Mouse (Mus musculus) fat pad, adult 2 months (tissue): ENCODE measurements around the gene Tacc2.
"Not testable (repeated sequence)": the region's sequence is repeated elsewhere in the genome, so short reads cannot be mapped to it uniquely, and the experiment has no call there.

ENCODE experiments used
- DNase-seq: peaks from one replicate; pipeline ENCODE4 v3.0.0-alpha.2; 2011; ENCODE audit warnings: low read depth, low spot score; ENCODE audit errors: extremely low read depth

Tacc2 gene

DNA sequence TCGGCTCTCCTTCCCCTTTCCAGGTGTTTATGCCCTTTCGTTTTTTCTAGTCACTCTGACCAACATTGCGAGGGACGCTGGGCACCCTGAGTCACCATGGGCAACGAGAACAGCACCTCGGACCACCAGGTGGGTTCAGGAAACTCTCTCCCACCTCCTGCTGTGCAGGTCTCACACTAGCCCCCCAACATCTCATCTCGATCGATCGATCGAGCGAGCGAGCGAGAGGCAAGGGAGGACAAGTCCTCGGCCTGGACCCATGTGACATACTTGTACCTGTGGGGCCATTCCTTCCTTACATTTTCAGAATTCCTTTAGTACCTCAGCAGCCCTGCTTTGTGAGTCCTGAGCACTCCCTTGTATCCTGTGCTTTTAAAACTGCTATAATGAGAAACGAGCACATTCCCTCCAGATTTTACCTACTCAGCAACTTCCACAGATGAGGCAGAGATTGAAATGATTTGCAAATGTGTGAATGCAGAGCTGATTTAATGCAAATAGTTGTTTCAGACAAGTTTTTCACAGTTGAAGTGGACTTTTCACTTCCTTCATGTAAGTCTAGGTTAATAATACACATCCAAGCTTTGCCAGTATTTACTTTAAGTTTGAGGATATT lies at the start of gene Tacc2:
TSS of gene Tacc2 (plus strand) at position 51 of the 616 bp plus-strand sequence.
- DNase-seq = no peak

DNA sequence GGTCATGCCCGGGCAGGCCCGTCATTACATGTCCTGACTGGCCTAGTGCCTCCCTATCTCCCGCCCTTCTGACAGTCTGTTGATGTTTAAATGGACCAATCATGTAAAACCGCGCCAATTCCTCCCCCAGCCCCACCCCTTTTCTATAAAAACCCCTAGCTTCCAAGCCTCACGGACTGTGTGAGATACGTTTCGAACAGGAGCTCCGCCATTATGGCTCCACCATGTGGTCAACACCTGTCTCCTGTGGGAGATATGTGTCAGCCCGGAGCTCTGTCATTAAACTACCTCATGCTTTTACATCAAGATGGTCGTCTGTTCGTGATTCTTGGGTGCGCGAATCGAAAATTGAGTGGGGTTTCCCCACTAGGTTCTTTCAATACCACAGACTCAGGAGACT lies 46.1 kb upstream of the Tacc2 start:
- DNase-seq = not testable (repeated sequence)

DNA sequence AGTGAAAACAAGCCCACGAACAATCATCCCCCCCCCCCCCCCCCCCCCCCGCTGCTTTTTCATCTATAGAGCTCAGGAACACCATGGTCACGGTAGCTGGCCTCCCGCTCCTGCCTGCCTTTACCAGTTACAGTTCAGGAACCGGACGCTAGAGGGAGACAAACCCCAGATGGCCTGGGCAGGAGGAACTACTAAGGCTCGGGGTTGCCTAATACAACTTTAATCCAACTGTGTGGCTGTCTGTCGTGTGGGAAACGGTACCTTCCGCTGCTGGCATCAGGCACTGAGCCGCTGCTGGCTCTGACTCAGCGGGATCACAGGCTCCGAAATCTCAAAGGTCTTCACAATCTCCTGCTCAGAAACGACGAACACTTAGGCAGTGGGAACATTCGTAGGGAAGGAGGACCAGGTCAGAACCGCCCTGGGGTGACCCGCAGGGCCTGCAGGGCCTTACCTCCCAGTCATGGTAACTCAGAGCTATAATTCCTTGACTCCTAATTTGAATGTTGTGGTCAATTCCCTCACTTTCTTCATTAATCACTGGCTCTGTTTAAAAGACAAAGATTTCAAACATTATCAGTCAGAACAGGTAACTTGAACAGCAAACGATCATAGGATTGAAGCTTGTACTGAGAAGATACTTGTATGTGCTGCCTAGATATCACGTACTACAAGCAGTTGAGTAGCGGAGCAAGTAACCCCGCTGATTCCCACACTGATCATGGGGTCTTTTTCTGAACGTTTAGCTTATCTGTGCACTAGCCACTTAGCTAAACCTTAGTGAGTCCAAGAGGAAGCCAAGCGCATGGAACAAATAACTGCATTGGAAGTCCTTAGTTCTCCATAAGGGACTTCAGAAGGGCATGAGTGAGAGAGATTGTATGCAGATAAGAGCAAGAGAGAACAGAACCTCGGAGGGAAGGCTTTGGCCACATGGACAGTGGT lies 43.6 kb upstream of the Tacc2 start:
- DNase-seq = peak; percentile 50

DNA sequence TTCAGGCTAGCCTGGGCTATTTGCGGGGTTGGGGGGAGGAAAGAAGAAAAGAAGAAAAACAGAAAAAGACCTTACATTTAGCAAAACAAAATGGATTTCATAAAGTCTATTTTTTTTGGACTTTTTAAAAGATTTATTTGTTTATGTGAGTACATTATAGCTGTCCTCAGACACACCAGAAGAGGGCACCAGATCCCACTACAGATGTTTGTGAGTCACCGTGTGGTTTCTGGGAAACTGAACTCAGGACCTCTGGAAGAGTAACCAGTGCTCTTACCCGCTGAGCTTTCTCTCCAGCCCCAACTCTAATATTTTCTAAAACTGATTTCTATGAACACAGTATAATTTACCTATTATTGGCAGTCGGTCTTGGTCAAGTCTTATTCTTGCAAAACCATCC lies 42.1 kb upstream of the Tacc2 start:
- DNase-seq = no peak

DNA sequence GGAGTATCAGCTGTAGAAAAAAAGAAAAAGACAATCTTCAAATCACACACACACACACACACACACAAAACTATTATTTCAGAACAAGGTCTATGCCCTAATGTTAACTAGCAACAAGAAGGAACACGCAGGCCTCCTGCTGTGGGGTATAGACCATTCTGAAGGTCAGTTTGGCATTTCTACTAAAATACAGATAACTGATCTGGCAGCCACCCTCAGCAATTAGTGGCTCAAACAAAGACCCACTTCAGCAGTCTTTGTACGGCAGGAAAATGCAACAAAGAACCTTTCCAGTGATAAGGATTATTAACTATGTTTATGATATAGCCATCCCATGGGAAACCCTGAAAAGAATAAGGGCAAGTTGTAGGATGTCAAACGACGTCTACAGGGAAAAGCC lies 40.2 kb upstream of the Tacc2 start:
- DNase-seq = no peak

DNA sequence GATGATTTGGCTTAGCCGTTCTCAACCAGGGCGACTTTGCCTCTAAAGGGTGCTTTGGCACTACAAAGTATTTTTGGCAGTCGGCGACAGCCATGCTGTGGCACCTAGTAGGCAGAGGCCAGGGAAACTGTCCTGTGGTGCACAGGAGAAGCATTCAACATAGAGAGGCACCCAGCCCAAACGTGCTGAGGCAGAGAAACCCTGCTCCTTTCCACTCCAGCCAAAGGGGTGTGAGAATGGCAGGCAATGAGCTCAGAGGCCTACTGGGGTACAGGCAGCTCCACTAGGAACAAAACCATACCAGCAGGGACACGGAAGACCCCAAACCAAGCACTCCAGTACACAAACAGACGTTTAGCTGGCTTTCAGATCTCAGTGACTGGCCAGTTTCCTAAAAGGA lies 37.1 kb upstream of the Tacc2 start:
- DNase-seq = no peak

DNA sequence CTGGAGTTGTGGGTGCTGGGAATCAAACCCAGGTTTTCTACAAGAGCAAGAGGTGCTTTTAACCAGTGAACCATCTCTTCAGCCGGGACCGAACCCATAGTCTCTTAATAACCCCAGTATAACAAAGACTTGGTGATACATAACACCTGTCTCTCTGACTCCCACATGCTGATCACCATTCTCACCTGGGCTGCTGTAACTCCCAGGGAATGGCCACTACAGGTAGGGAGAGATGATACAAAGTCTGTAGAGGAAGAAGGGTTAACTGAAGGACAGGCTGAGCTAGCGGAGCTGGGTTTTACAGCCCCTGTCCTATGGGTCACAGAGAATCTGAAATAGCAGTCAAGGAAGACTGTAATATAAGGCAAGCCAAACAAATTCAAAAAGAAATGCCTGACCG lies 34.1 kb upstream of the Tacc2 start:
- no peak for DNase-seq

DNA sequence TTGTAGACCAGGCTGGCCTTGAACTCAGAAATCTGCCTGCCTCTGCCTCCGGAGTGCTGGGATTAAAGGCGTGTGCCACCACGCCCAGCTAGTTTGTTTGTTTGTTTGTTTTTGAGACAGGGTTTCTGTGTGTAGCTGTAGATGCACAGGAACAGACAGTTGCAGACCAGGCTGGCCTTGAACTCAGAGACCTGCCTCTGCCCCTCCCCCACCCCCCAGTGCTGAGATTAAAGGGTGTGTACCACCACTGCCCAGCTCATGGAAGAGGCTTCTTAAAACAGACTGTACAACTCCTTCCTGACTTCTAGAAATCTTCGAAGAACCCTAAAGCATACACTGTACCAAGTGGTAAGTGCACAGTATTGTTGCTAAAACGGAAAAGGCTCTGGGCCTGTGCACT lies 31.8 kb upstream of the Tacc2 start:
- DNase-seq = no peak

DNA sequence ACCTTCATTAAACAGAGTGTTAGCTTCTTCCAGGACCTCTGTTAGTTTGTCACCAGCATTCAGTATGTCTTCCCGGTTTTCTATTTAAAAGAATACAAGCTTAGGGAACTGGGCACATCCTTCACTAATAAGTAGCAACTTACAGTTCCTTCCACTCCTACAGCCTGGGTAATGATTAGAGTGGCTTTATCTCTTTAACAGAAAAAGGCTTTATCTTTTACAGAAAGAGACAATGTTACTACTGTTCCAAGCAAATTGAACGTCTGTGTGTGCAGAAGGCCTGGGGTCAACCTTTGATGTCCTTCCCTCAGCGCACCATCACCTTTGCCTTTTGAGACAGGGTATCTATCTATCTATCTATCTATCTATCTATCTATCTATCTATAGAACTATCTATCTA lies 31.3 kb upstream of the Tacc2 start:
- no peak for DNase-seq

DNA sequence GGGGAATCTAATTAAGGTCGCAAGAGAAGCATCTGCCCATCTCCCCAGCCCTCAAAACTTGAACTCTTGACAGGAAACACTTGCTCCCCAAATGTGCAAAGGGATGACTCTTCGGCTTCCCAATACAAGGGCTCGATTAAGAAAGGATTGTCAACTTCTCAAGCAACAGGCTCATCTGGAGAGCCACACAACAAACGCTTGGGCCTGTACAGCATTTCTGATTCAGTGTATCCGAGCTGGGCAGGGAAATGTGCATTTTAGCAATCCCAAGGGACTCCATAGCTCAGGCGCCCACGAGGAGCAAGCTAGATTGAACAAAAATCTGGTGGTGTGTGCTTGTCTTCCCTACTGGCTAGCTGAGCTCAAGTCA lies 30.8 kb upstream of the Tacc2 start:
- no peak for DNase-seq

DNA sequence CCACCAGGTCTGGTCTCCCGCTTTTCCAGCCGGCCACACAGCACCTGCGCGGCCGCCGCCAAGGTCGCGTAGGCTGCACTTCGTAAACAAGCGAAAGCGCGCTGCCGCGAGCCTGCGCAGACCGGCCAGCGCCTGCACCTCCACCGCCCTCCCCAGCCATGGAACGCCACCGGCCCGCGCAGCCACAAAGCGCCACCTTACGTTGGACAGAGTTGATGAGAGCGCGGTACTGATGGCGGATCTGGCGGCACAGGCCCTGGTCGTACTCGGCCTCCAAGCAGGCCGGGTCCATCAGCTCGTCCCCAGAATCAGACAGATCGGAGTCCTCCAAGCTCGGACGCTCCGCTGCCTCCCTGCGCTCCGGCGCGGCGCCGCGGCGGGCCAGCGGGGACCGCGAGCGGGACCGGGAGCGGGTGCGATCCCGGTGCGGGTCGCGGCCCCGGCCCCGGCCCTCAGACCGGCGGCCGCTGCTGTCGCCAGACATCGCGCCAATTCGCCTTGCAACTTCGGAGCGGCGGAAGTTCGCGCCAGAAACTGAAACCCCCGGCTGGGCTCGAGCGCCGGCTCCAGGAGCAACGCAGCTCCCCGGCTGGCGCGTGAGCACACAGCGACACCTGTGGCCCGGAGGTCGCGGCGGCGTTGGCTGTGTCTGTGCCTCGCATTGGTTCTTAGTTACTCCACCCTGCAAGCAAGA lies 30.3 kb upstream of the Tacc2 start:
- peak; percentile 47 for DNase-seq

DNA sequence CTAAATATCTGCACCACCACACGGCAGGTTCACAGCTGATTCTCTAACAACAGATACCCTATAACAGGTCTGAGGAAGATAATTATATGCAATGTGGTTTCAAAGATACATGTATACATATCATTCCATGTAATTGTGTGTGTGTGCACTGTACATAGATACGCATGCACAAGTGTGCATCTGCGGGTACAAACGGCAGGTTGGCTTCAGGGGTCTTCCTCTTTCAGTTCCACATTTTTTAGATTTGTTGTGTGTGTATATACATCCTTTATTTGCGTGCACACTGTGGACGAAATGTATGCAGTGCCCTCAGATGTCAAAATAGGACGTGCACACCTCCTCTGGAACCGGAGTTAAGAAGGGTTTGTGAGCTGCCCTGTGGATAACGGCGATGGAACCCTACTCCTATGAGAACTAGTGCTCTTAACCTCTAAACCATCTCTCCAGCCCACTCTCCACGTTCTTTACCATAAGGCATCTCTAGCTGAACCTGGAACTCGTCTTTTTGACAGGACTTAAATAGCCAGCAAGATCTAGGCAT lies 29.5 kb upstream of the Tacc2 start:
- DNase-seq = no peak

DNA sequence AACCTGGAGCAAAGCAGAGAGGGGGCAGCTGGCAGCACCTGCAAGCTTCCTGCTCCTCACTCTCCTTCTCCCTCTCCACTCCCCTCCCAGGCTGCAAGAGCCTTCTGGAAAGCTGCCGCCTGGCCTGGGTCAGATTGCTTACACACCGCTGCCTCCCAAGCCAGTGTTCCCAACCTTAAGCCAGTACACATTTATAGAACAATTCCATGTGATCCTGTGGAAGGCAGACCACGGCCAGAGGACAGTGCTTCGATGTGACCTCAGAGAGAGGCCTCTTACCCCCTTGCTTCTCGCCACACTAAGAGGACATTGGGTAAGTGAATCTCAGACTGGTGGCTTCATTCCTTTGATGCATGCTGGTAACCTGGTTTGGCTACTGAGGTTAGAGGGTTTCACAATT lies 24.5 kb upstream of the Tacc2 start:
- no peak for DNase-seq

DNA sequence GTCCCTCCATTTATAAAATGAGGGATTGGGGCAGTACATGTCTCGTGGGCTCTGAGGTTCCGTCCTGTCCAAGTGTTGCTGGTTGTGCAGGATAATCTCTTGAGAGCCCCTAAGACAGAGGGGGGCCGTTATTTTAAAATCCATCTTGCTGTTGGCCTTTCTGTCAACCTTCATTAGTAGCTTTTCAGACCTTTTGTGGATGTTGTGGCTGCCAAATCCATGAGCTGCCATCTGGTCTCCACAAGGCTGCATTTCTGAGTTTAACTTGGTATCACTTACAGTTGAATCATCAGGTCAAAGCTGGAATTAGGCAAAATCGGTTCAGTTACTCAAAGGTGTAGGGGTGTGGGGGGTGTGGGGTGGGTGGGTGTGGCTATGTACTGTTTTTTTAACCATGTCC lies 23.9 kb upstream of the Tacc2 start:
- DNase-seq = no peak

DNA sequence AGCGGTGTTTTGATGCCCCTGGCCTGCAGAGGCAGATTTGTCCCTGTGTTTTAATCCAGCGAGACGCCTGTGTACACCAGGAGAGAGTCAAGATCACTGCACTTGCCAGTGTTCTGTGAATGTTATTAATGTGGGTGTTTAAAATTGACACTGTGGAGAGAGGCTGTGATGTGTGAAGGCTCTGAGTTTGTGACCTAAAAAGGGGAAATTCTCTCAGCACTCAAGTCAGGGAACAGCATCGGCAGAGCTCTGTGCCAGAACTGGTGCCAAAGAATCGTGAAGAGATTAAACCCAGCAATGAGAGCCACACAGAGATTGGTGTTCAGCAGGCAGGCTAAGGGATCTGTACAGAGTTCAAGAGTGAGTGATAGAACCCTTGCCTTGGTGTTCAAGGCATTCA lies 21.6 kb upstream of the Tacc2 start:
- DNase-seq = no peak

DNA sequence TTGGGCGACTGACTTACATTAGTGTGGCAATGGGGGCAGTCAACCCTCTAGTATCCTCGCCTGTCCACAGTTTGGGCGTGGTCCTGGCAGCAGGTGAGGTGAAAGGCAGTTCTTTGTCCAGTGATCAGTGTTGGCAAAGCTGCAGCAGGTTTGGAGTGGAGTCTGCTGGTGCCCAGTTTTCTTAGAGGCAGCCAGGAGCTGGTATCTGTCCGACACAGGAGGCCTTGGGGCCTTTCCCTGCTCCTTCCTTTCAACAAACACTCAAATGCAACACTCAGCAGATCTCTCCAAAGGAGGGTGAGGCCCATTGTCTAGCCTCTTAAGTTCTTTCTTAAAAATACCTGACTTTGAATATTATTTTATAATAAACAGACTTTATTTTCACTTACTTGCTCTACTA lies 18.6 kb upstream of the Tacc2 start:
- no peak for DNase-seq

DNA sequence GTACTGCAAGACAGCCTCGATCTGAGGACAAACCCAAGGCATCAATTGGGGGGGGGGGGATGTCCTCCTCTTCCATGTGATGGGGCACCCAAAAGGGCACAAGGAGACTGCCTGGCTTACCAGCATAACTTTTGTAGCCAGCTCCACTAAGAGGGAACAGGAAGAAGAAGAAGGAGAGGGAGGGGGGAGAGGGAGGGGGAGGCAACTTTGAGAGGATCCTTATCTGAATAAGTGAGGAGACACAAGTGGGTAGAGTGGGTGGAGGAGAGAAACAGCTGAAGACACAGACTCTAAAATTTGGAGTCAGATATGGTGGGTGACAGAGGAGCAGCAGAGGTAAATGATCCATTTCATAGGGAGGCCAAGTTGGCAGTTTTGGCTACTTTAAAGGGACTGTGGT lies 16.3 kb upstream of the Tacc2 start:
- DNase-seq = no peak

DNA sequence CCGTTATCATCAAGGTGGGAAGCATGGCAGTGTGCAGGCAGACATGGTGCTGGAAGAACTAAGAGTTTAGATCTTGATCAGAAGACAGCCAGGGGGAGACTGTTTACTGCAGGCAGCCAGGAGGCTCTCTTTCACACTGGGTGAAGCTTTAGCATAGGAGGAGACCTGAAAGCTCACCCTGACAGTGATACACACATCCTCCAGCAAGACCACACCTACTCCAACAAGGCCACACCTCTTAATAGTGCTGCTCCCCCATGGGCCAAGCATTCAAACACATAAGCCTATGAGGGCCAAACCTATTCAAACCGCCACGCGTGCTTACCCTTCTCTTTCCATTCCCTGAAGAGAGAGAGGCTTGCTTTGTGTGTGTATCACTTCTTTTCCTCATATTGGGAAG lies 14.0 kb upstream of the Tacc2 start:
- no peak for DNase-seq

DNA sequence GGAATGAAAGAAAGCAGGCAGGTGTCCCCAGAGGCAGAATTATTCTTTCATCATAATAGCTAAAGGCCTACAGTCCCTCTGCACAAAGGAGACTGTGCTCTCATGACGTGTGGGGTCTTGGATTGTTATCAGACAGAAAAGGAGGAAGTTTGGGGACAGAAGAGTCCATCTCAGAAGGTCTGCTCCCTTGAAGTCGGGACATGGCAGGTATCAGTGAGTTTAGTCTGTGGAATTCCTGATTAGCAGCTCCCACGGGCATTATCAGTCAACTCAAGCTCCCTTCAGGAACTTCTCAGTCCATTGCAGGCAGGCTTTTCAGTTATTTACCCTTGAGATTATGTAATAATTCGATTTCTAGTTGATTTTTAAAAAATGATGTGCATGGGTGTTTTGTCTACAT lies 13.4 kb upstream of the Tacc2 start:
- DNase-seq = no peak

DNA sequence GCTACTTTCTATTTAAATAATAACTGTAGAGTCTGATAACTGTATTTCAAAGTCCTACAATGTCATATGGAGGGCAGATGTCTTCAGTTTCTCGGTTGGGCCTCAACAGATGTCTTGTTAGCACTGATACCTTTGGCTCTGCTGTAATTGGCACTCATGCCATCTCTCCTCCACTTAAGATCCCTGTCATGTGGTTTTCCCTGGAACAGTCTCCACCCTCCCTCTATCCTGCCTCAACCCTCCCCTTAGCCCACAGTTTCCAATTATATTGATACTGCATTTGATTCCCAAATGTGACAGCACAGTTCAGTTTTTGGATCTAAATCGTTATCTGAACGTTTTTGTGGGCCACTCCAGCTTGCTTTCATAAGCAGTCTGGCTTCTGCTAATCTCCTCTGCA lies 12.6 kb upstream of the Tacc2 start:
- no peak for DNase-seq

DNA sequence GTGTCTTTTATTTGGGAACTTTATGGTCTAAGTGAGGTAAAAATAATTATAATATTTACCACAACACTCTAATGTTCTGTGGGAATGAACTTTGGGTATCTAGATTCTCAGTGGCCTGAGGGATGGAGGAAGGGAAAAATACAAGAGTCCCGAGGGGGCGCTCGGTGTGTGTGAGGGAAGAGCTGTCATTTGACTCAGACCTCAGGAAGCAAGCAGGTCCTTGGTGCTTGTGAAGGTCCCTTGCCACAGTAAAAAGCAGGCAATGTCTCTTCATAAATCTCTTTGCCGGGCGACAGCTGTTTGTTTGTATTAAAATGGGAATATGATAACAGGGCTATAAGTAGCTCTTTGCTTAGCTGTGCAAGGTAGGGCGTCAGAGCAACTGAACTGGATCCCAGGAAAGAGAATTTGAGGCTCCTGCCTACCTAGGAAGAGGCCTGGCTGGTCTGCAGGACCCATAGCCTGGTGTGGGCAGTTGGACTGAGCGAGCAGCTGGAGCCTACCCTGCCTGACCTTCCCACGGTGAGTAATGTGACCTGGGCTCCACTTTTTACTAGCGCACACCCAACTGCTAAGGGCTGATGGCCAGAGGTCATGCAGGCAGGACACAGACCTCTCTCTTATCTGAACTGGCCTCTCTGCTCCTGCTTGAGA lies 8.3 kb upstream of the Tacc2 start:
- DNase-seq = no peak
